Mouse (Mus musculus): ENCODE measurements at regions not wholly inside any gene's neighbourhood (a gene's known extent, or its start where the extent isn't known, plus 50 kb on each side); places are given as distances from the start of the nearest gene placed in this dataset.

GRCm38 (mm10) chr14:45843829-45844228 is 185.9 kb upstream of the Ddhd1 start:
- TF ChIP-seq CTCF (conservative IDR thresholded peaks at IDR 0.05; ENCODE audit: low read length) = no peak
- no peak for TF ChIP-seq POU5F1 (IDR thresholded peaks at IDR 0.05; ENCODE audit: borderline replicate concordance, low read length)

Measured in E14TG2a.4 (cell line).